Mouse (Mus musculus): ENCODE results near the gene Cbx2. TPM values are rescaled to one million over a fixed set of nuclear protein-coding genes. Genes with fewer than 3 reads are reported as not detected.

Cbx2 gene
- polyA plus RNA-seq, 1 experiment from 2014 or later, result 10.7 TPM

DNA sequence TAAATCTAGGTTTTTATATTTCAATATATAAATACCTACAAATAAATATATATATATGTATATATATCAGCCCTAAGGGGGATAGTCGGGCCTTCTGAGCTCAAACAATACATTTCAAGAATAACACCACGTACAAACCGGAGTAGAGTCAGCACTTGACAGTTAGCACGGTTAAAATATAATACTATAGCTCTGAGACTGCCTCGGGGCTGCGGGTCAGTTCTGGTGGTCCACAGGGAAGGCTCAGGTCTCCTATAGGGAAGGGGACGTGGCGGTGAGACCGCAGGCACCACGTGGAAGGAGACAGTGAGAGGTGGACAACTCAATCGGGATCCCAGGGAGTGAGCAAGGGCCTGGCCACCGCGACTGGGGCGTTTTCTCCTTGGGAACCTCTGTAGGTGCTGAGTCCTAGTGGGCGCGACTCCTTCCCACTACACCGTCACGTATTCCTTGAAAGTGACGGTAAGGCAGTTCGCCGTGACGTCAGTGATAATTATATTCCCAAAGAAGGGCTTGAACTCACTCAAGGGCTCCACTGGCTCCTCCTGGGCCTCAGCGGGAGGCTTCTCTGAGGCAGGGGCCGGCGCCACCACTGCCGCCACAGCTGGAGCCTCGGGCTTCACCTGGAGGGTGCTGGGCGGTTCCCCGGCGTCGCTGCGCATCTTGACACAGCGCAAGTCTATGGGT is 57.8 kb downstream of the Cbx2 start:
- H3K4me3 ChIP-seq (replicated peaks; ENCODE audit: low read length), result peak overlapping the region; percentile 8
- WGBS, result 30% methylated on average over 33 of the region's 33 CpGs

More for the DNA sequence above, 57.8 kb downstream of the Cbx2 start:
- Histone ChIP-seq H3K27ac (no peak overlapping the region), H3K9ac (peak overlapping the region; percentile 38; the same call in 1 of the 2 replicates), H3K9me3 (ENCODE audit: control insufficient read depth, low read length) (no peaks in the 10 kb centered on the region), H3K4me2 (replicated peaks) (peak overlapping the region; percentile 28), H3K4me1 (replicated peaks; ENCODE audit: control insufficient read depth, insufficient read depth, low read length) (peaks cover 61% of the 10 kb centered on the region), H3K27me3 (ENCODE audit: control insufficient read depth, insufficient read depth, low read length) (peaks cover 28% of the 10 kb centered on the region), H3K36me3 (replicated peaks; ENCODE audit: control insufficient read depth, insufficient read depth) (peaks cover 29% of the 10 kb centered on the region)
- DNase-seq (ENCODE audit: low spot score) (no peak), ATAC-seq (ENCODE audit: low FRiP score) (no peak)

Other genes with a start within 250 kb of the Cbx2 start
- gene Rbfox3, start 111.4 kb upstream of the Cbx2 start, polyA plus RNA-seq (2014; fragmentation: Nextera tagmentation; extraction: Ambion mirVana), result 64.7 and 69.3 TPM in 2 replicates
- gene Enpp7, start 34.8 kb upstream of the Cbx2 start, polyA plus RNA-seq (2014; fragmentation: Nextera tagmentation; extraction: Ambion mirVana), result not detected in 2 replicates
- gene Cbx8, start 18.0 kb downstream of the Cbx2 start, polyA plus RNA-seq (2014; fragmentation: Nextera tagmentation; extraction: Ambion mirVana), result 8.5 and 9.8 TPM in 2 replicates
- 16.8 and 20.2 TPM in 2 replicates for gene Cbx4, start 63.3 kb downstream of the Cbx2 start, polyA plus RNA-seq (2014; fragmentation: Nextera tagmentation; extraction: Ambion mirVana)
- 39.3 and 41.2 TPM in 2 replicates for gene Tbc1d16, start 205.5 kb downstream of the Cbx2 start, polyA plus RNA-seq (2014; fragmentation: Nextera tagmentation; extraction: Ambion mirVana)
- gene Ccdc40, start 205.6 kb downstream of the Cbx2 start, polyA plus RNA-seq (2014; fragmentation: Nextera tagmentation; extraction: Ambion mirVana), result 12.0 and 14.1 TPM in 2 replicates
- gene Gaa, start 244.9 kb downstream of the Cbx2 start, polyA plus RNA-seq (2014; fragmentation: Nextera tagmentation; extraction: Ambion mirVana), result 78.7 and 82.4 TPM in 2 replicates

All from hindbrain, embryonic 14.5 days (tissue).